Mouse (Mus musculus): Measurements from ENCODE around the gene Pla2g6. TPM values are rescaled to one million over a fixed set of nuclear protein-coding genes. Genes with fewer than 3 reads are reported as not detected.

Pla2g6 gene
- total RNA-seq, 1 experiment from 2014 or later: 16.9 TPM

GRCm38 (mm10) chr15:79282434-79282833, 45.8 kb downstream of the Pla2g6 start:
- no peak for ATAC-seq (replicated peaks; ENCODE audit: low read depth, poor library complexity, severe bottlenecking)

DNA sequence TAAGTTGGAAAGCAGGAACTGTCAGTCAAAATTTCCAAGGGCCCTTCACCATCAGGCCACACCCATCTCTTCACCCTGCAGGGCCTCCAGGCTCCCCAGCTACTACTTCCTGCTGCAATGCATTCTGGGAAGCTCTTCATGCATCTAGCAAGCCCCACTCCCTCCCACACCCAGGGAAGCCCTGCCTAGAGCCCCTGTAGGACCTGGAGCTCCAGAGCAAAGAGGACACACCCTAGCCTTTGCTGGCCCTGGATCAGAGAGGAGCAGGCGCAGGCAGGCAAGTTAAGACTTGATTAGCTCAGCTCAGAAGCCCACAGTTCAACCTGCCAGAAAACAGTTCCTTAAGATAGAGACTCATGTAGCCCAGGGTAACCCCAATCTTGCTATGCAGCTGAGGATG, 46.8 kb downstream of the Pla2g6 start:
- peak; percentile 81 for ATAC-seq (replicated peaks; ENCODE audit: low read depth, poor library complexity, severe bottlenecking)

- ATAC-seq (replicated peaks; ENCODE audit: low read depth, poor library complexity, severe bottlenecking): no peak
Observed at GRCm38 (mm10) chr15:79280850-79281249, 47.3 kb downstream of the Pla2g6 start.

- ATAC-seq (replicated peaks; ENCODE audit: low read depth, poor library complexity, severe bottlenecking): peak; percentile 27; the same call in 1 of the 2 replicates
Observed at GRCm38 (mm10) chr15:79280209-79280608, 48.0 kb downstream of the Pla2g6 start.

GRCm38 (mm10) chr15:79277728-79278127, 50.5 kb downstream of the Pla2g6 start:
- ATAC-seq (replicated peaks; ENCODE audit: low read depth, poor library complexity, severe bottlenecking): no peak

DNA sequence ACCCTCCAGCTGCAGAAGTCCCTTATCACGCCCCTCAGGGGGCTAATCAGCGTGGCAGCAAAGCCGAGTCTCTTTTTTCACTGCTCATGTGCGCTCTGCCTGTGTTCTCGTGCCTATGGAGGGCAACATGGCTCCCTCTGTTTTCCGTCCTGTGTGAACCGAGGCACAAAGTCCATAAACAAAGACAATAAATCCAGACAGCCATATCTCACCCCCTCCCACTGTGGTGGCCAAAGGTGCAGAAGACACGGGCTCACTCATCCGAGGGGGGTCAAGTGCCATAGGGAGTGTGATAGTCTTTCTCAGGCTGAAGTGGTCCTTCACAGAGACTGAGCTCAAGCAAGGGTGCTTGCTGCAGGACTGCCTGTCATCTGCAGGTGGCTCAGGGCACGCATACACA, 55.2 kb downstream of the Pla2g6 start:
- ATAC-seq (replicated peaks; ENCODE audit: low read depth, poor library complexity, severe bottlenecking): no peak

GRCm38 (mm10) chr15:79271124-79271746, 57.0 kb downstream of the Pla2g6 start:
- ATAC-seq (replicated peaks; ENCODE audit: low read depth, poor library complexity, severe bottlenecking): peak; percentile 80

GRCm38 (mm10) chr15:79270317-79271123, 57.7 kb downstream of the Pla2g6 start:
- ATAC-seq (replicated peaks; ENCODE audit: low read depth, poor library complexity, severe bottlenecking): peak; percentile 92

GRCm38 (mm10) chr15:79268521-79268920, 59.7 kb downstream of the Pla2g6 start:
- no peak for ATAC-seq (replicated peaks; ENCODE audit: low read depth, poor library complexity, severe bottlenecking)

DNA sequence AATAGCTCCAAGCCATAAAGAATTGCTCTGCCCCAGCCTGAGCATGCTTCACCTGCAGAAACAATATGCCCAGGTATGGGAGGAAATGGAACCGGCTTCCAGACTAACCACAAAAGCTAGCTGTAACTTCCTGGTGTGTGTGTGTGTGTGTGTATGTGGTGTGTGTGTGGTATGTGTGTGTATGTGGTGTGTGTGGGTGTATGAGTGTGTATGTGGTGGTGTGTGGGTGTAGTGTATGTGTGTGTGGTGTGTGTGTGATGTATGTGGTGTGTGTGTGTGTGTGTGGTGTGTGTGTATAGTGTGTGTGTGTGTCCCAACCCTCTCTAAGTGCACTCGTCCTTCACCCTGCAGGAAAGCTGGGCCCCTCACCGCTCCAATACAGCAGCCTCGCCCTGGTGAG, 62.8 kb downstream of the Pla2g6 start:
- no peak for ATAC-seq (replicated peaks; ENCODE audit: low read depth, poor library complexity, severe bottlenecking)

- ATAC-seq (replicated peaks; ENCODE audit: low read depth, poor library complexity, severe bottlenecking): no peak
Observed at GRCm38 (mm10) chr15:79263726-79264125, 64.5 kb downstream of the Pla2g6 start.

DNA sequence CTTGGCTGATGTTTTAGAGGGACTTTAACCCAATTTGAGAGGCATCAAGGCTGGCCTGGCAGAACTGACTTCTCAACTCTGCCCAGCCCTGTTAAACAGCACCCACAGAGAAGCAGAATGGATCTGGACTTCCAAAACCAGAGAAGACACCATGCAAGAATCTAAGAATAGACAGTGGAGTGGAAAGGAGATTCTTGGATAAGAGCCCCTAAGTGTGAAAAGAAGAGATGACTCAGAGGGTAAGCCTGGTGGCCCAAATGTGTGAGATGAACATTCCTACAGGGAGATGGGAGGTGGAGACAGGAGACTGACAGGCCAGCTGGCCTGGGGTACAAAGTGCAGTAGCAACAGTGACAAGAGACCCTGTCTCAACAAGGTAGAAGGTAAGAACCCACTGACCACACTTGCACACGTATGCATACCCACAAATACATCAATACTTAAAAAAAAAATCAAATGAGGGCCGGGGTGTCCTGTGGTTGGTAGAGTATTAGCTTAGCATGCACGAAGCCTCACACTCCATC, 65.3 kb downstream of the Pla2g6 start:
- no peak for ATAC-seq (replicated peaks; ENCODE audit: low read depth, poor library complexity, severe bottlenecking)

GRCm38 (mm10) chr15:79262375-79262774, 65.8 kb downstream of the Pla2g6 start:
- 0 out of 2 replicates have a peak, but pooled peaks have one; percentile 11 for ATAC-seq (replicated peaks; ENCODE audit: low read depth, poor library complexity, severe bottlenecking)

GRCm38 (mm10) chr15:79261757-79262156, 66.4 kb downstream of the Pla2g6 start:
- 0 out of 2 replicates have a peak, but pooled peaks have one; percentile 33 for ATAC-seq (replicated peaks; ENCODE audit: low read depth, poor library complexity, severe bottlenecking)

DNA sequence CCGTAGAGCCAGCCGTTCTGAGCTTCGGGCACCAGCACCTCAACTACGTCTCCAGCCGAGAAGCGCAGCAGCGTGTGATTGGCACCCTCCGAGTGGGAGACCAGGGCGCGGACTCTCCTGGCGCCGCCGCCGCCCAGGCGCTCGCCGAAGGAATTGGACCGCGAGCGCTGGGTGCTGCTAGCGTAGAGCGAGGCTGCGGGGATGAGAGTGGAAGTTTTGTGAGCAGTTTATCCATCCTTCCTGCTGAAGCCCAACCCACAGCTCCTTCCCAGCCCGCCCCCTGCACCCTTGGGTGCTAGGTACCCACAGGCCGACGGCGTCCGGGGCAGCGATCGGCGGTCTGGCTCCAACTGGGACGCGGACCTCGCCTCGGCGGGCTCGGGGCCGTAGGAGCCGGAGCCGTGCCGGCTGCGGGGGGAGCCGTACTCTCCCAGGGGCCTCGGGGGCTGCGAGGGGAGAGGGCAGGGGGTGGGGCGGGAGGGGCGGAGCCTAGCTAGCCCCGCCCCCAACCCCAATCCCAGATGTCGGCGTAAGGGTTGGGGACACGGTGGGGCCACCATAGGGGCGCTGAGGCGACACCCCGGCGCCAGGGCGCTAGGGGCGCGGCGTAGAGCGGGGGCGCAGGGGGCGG, 67.0 kb downstream of the Pla2g6 start:
- peak; percentile 62 for ATAC-seq (replicated peaks; ENCODE audit: low read depth, poor library complexity, severe bottlenecking)

DNA sequence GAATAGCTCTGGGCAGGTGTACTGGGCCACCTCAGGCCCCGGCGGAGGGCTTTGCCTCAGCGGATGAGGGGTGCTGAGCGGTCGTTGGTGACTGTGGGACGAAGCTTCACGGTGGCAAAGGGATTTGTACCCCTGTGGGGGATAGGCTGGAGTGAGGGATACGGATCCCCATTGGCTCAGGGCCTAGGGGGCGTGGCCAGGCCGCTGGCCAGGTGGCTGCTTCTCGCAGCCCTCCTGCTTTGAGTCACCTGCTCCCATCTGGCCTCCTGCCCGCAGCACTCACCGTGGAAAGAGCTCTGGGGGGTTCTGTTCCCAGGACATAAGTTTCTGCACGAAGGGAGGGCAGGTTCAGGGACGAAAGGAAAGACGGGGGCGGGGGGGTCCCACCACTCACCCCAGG, 69.7 kb downstream of the Pla2g6 start:
- no peak for ATAC-seq (replicated peaks; ENCODE audit: low read depth, poor library complexity, severe bottlenecking)

GRCm38 (mm10) chr15:79254661-79255060, 73.5 kb downstream of the Pla2g6 start, which contains the start of gene Slc16a8:
TSS of gene Slc16a8 (minus strand) at chr15:79254761.
- no peak for ATAC-seq (replicated peaks; ENCODE audit: low read depth, poor library complexity, severe bottlenecking)

DNA sequence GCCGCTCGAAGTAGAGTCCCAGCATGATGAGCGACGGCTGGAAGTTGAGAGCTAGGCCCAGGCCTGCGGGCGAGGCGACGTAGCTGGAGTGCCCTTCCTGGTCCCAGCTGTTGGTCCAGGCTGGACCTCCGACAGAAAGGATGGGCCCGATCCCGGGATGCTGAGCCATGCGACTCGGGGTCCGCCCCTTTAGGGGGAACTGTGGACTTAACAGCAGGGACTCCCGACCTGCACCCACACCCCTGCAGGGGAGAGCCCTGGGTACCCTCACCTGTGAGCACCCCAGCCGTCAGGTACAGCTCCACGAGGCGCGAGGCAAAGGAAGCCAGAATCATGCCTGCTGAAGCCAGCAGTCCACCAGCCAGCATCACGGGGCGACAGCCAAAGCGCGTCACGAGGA, 75.6 kb downstream of the Pla2g6 start:
- ATAC-seq (replicated peaks; ENCODE audit: low read depth, poor library complexity, severe bottlenecking): 0 out of 2 replicates have a peak, but pooled peaks have one; percentile 23

GRCm38 (mm10) chr15:79251781-79252491, 76.3 kb downstream of the Pla2g6 start:
- no peak; the same call in 1 of the 2 replicates for ATAC-seq (replicated peaks; ENCODE audit: low read depth, poor library complexity, severe bottlenecking)

- no peak for ATAC-seq (replicated peaks; ENCODE audit: low read depth, poor library complexity, severe bottlenecking)
Observed at GRCm38 (mm10) chr15:79251168-79251567, 77.0 kb downstream of the Pla2g6 start.
